Mouse (Mus musculus) c-Kit-positive CD71-positive TER-119-negative erythroid progenitor cells, embryonic 14.5 days (primary cell): ENCODE results near the gene Tpte.
"Not testable (repeated sequence)": the region's sequence is repeated elsewhere in the genome, so short reads cannot be mapped to it uniquely, and the experiment has no call there.

Source experiments
- DNase-seq: peaks from one replicate; pipeline ENCODE4 v3.0.0-alpha.2; 2013; ENCODE audit warnings: low read depth

Tpte gene

GRCm38 (mm10) chr8:22282999-22283491, at the start of gene Tpte:
Gene Tpte (plus strand): TSS chr8:22283441.
- DNase-seq = no peak

GRCm38 (mm10) chr8:22242986-22243385, 40.3 kb upstream of the Tpte start:
- DNase-seq = no peak

- DNase-seq = no peak
These were observed 37.6 kb upstream of the Tpte start for GRCm38 (mm10) chr8:22245663-22246062.

GRCm38 (mm10) chr8:22247956-22248355, 35.3 kb upstream of the Tpte start:
- no peak for DNase-seq

GRCm38 (mm10) chr8:22249080-22249479, 34.2 kb upstream of the Tpte start:
- no peak for DNase-seq

GRCm38 (mm10) chr8:22258946-22259450, 24.2 kb upstream of the Tpte start:
- DNase-seq = no peak

- DNase-seq = no peak
These were observed 23.7 kb upstream of the Tpte start for GRCm38 (mm10) chr8:22259531-22259930.

GRCm38 (mm10) chr8:22260091-22260722, 23.0 kb upstream of the Tpte start:
- no peak for DNase-seq

GRCm38 (mm10) chr8:22262267-22262666, 21.0 kb upstream of the Tpte start:
- DNase-seq = no peak

- DNase-seq = no peak
These were observed 18.9 kb upstream of the Tpte start for GRCm38 (mm10) chr8:22264292-22264691.

GRCm38 (mm10) chr8:22264787-22265186, 18.5 kb upstream of the Tpte start:
- no peak for DNase-seq

GRCm38 (mm10) chr8:22265194-22265593, 18.0 kb upstream of the Tpte start:
- no peak for DNase-seq

- DNase-seq = no peak
These were observed 16.4 kb upstream of the Tpte start for GRCm38 (mm10) chr8:22266809-22267208.

- DNase-seq = no peak
These were observed 10.1 kb upstream of the Tpte start for GRCm38 (mm10) chr8:22273142-22273541.

GRCm38 (mm10) chr8:22274641-22275040, 8.6 kb upstream of the Tpte start:
- DNase-seq = no peak

- no peak for DNase-seq
These were observed 19.1 kb downstream of the Tpte start for GRCm38 (mm10) chr8:22302326-22302725.

GRCm38 (mm10) chr8:22302896-22303306, 19.7 kb downstream of the Tpte start:
- no peak for DNase-seq

- not testable (repeated sequence) for DNase-seq
These were observed 20.8 kb downstream of the Tpte start for GRCm38 (mm10) chr8:22304045-22304444.

GRCm38 (mm10) chr8:22306999-22307398, 23.8 kb downstream of the Tpte start:
- no peak for DNase-seq

GRCm38 (mm10) chr8:22311446-22311845, 28.2 kb downstream of the Tpte start:
- DNase-seq = no peak

- no peak for DNase-seq
These were observed 52.2 kb downstream of the Tpte start for GRCm38 (mm10) chr8:22335426-22335825.

- no peak for DNase-seq
These were observed 76.1 kb downstream of the Tpte start for GRCm38 (mm10) chr8:22359359-22359758.

GRCm38 (mm10) chr8:22359882-22360281, 76.6 kb downstream of the Tpte start:
- no peak for DNase-seq

GRCm38 (mm10) chr8:22376311-22376710, 93.1 kb downstream of the Tpte start:
- DNase-seq = no peak
